Mouse (Mus musculus) heart, postnatal 0 days (tissue): ENCODE measurements around the gene Efcab10. TPM values are rescaled to one million over a fixed set of nuclear protein-coding genes. Genes with fewer than 3 reads are reported as not detected.
A peak's percentile ranks its signal among the peaks of the same experiment; 100 is the strongest.

ENCODE experiments used
- ATAC-seq: fragments of 200-750 bp; cut with Nextera tagmentation; 2 replicates; pipeline ENCODE4 v1.8.0; 2017; ENCODE audit warnings: low read depth, moderate number of reproducible peaks, moderate library complexity; ENCODE audit not compliant: insufficient read depth
- DNase-seq: peaks from one replicate; pipeline ENCODE4 v3.0.0-alpha.2; 2016; ENCODE audit warnings: low spot score
- H3K27ac ChIP-seq: fragments of 300-500 bp; sonication (generic); 2 replicates; pipeline ENCODE4 v1.5.1; 2014; ENCODE audit warnings: low read depth, mild to moderate bottlenecking
- H3K27me3 ChIP-seq: fragments of 300-500 bp; sonication (generic); 2 replicates; pipeline ENCODE4 v1.6.1; 2014; ENCODE audit warnings: low read length, mixed read lengths; ENCODE audit not compliant: control insufficient read depth, insufficient read depth
- H3K36me3 ChIP-seq: fragments of 300-500 bp; sonication (generic); replicated peaks from 2 replicates; pipeline ENCODE4 v1.6.1; 2014; ENCODE audit warnings: low read length, mixed read lengths; ENCODE audit not compliant: control insufficient read depth, insufficient read depth
- H3K4me1 ChIP-seq: fragments of 300-500 bp; sonication (generic); 2 replicates; pipeline ENCODE4 v1.6.1; 2014; ENCODE audit warnings: antibody characterized with exemption; ENCODE audit not compliant: control insufficient read depth, insufficient read depth
- H3K4me2 ChIP-seq: fragments of 300-500 bp; sonication (generic); 2 replicates; pipeline ENCODE4 v1.6.1; 2014; ENCODE audit warnings: low read depth, mild to moderate bottlenecking, low read length, moderate library complexity
- H3K4me3 ChIP-seq: fragments of 300-500 bp; sonication (generic); 2 replicates; pipeline ENCODE4 v1.5.1; 2014; ENCODE audit warnings: low read depth, low read length
- H3K9ac ChIP-seq: fragments of 300-500 bp; sonication (generic); replicated peaks from 2 replicates; pipeline ENCODE4 v1.6.1; 2014; ENCODE audit warnings: low read depth, low read length, mixed read lengths
- H3K9me3 ChIP-seq: fragments of 300-500 bp; sonication (generic); replicated peaks from 2 replicates; pipeline ENCODE4 v1.6.1; 2016; ENCODE audit warnings: low read length; ENCODE audit not compliant: control insufficient read depth
- CTCF ChIP-seq: IDR thresholded peaks from 2 replicates; pipeline ENCODE4 v1.5.1; 2016; ENCODE audit warnings: antibody characterized with exemption, control low read depth, low read depth
- EP300 ChIP-seq: IDR thresholded peaks from 2 replicates; pipeline ENCODE4 v1.6.1; 2016; ENCODE audit warnings: antibody characterized with exemption, low read depth
- WGBS: fragments of 180-500 bp; shearing (Covaris S2); extraction: QIAGEN DNeasy Blood & Tissue Kit; methylation state at CpG from one replicate; pipeline ENCODE4 v1.1.7; 2014; 5-methylcytosine and 5-hydroxymethylcytosine counted together
- polyA plus RNA-seq: library from polyadenylated mRNA; unstranded; fragments of >200 nt; fragmentation: Nextera tagmentation; extraction: Ambion mirVana; gene quantifications from 2 replicates; pipeline ENCODE4 v1.2.1, GENCODE M21; 2015
- total RNA-seq: library from RNA; depleted of rRNA; stranded (reverse); fragments of >200 nt; gene quantifications from 2 replicates; pipeline ENCODE4 v1.2.3, GENCODE M21; 2014; ENCODE audit warnings: low replicate concordance

Efcab10 gene
- total and polyA plus RNA-seq, 2 experiments from 2014 or later = not detected

GRCm38 (mm10) chr12:33405398-33406026 is 10.9 kb downstream of the Efcab10 start:
- 42% methylated on average over 6 of the region's 6 CpGs for WGBS
- ATAC-seq = no peak
- H3K27ac ChIP-seq = no peak overlapping the region
- H3K27me3 ChIP-seq = no peaks in the 10 kb centered on the region
- H3K9ac ChIP-seq = no peak overlapping the region
- H3K9me3 ChIP-seq = no peaks in the 10 kb centered on the region
- no peak for TF ChIP-seq EP300
- TF ChIP-seq CTCF = no peak
- DNase-seq = no peak
- no peaks in the 10 kb centered on the region for H3K36me3 ChIP-seq
- no peaks in the 10 kb centered on the region for H3K4me1 ChIP-seq
- no peak overlapping the region for H3K4me3 ChIP-seq
- H3K4me2 ChIP-seq = no peak overlapping the region

GRCm38 (mm10) chr12:33411580-33412151 is 17.0 kb downstream of the Efcab10 start:
- H3K4me3 ChIP-seq = no peak overlapping the region
- DNase-seq (no peak), ATAC-seq (no peak)
- no peak overlapping the region for H3K9ac ChIP-seq
- H3K4me2 ChIP-seq = no peak overlapping the region
- no peaks in the 10 kb centered on the region for H3K4me1 ChIP-seq
- H3K36me3 ChIP-seq = no peaks in the 10 kb centered on the region
- WGBS = 43% methylated on average over 6 of the region's 6 CpGs
- H3K9me3 ChIP-seq = no peaks in the 10 kb centered on the region
- peak; percentile 35 for TF ChIP-seq CTCF
- TF ChIP-seq EP300 = no peak
- no peaks in the 10 kb centered on the region for H3K27me3 ChIP-seq
- H3K27ac ChIP-seq = no peak overlapping the region

- Histone ChIP-seq H3K4me2 (no peak overlapping the region), H3K27ac (no peak overlapping the region), H3K9me3 (no peaks in the 10 kb centered on the region), H3K4me1 (no peaks in the 10 kb centered on the region), H3K27me3 (peaks cover 4% of the 10 kb centered on the region; the same call in 1 of the 2 replicates), H3K4me3 (no peak overlapping the region), H3K9ac (no peak overlapping the region), H3K36me3 (no peaks in the 10 kb centered on the region)
- 34% methylated on average over 3 of the region's 3 CpGs for WGBS
- ATAC-seq (no peak), DNase-seq (no peak)
- TF ChIP-seq CTCF (peak; percentile 70), EP300 (no peak)
Measured at GRCm38 (mm10) chr12:33424329-33424728, 29.7 kb downstream of the Efcab10 start.

- no peaks in the 10 kb centered on the region for H3K36me3 ChIP-seq
- no peak for DNase-seq
Measured at GRCm38 (mm10) chr12:33427293-33427692, 32.6 kb downstream of the Efcab10 start.

GRCm38 (mm10) chr12:33427726-33428125 is 33.1 kb downstream of the Efcab10 start:
- Histone ChIP-seq H3K4me2 (no peak overlapping the region), H3K4me1 (peaks cover 7% of the 10 kb centered on the region), H3K9me3 (no peaks in the 10 kb centered on the region), H3K27me3 (peaks cover 4% of the 10 kb centered on the region; the same call in 1 of the 2 replicates), H3K27ac (no peak overlapping the region), H3K9ac (no peak overlapping the region), H3K36me3 (no peaks in the 10 kb centered on the region), H3K4me3 (no peak overlapping the region)
- DNase-seq = no peak
- 55% methylated on average over 2 of the region's 2 CpGs for WGBS
- ATAC-seq = no peak
- TF ChIP-seq EP300 = no peak
- no peak for TF ChIP-seq CTCF

More at GRCm38 (mm10) chr12:33427293-33427692, 32.6 kb downstream of the Efcab10 start:
- WGBS = 25% methylated on average over 3 of the region's 3 CpGs
- Histone ChIP-seq H3K27ac (no peak overlapping the region), H3K4me3 (no peak overlapping the region), H3K9me3 (no peaks in the 10 kb centered on the region), H3K4me2 (no peak overlapping the region), H3K4me1 (peaks cover 7% of the 10 kb centered on the region), H3K9ac (no peak overlapping the region), H3K27me3 (peaks cover 4% of the 10 kb centered on the region; the same call in 1 of the 2 replicates)
- TF ChIP-seq EP300 = no peak
- TF ChIP-seq CTCF = no peak
- ATAC-seq = no peak
